Mouse (Mus musculus) cortical plate, adult 2 months (tissue): ENCODE measurements around the gene AC124502.3.

Experiments used
- CTCF ChIP-seq: fragments of 200-500 bp; IDR thresholded peaks from 2 replicates; pipeline ENCODE4 v1.5.1; 2011; ENCODE audit warnings: mild to moderate bottlenecking, control low read depth, low read length; ENCODE audit not compliant: insufficient read depth; ENCODE audit errors: extremely low read depth
- POLR2A ChIP-seq: fragments of 200-500 bp; IDR thresholded peaks from 2 replicates; pipeline ENCODE4 v1.6.1; 2011; ENCODE audit warnings: mild to moderate bottlenecking, low read length, control low read depth; ENCODE audit not compliant: insufficient read depth; ENCODE audit errors: extremely low read depth

- no peak for TF ChIP-seq POLR2A
- no peak for TF ChIP-seq CTCF
Observed at GRCm38 (mm10) chr19:4992371-4992770, 46.3 kb upstream of the AC124502.3 start.
